Mouse (Mus musculus): ENCODE results near the gene Gm21650. TPM values are rescaled to one million over a fixed set of nuclear protein-coding genes. Genes with fewer than 3 reads are reported as not detected.

Gene Gm21650
- not detected in 2 replicates for polyA plus RNA-seq (2021; fragmentation: Nextera tagmentation)
- long read RNA-seq, experiment 1 = 0 reads
- long read RNA-seq, experiment 2 = 0 reads

DNA sequence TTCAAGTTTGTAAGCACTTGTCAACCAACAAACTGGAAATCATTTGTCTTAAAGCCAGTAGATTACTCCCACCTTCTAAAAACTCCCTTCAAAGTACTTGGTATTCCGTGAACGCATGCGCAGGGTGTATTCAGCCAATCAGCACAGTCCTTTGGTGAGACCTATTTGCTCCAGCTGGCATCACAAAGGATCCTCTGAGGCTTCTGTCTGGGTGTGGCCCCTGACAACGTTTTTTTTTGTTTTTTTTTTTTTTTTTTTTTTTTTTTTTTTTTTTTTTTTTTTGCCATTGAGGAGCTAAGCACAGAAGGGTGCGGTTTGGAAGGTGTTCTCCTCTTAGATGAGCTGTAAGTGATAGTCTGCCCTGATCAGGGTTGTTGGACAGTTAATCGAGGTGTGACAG is at the start of gene Gm21650:
Gm21650 (plus strand) TSS at position 301 of the 400 bp plus-strand sequence.

